In the genomic region with DNA sequence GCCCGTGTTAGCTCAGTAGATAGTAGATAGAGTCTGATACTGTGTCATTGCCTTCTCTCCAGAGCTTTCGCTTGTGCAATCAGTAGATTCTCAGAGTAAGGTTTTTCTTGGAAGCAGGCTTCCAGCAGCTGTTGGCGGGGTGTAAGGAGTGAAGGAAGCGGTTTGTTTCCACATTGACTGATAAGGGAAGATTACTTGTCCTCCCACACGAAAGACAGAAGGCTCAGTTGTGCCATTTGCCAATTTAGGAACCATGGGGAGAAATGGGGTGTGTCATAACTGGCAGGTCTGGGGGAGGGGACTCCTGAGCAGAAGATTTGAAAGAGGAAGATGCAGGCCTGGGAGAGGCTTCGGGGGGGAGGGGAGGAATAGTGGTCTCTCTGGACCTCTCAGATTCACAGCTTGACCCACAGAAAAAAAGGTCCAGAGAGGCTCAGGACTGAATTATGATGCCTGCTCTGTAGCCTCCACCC, we compare ENCODE assay signal across 9 mouse cellular contexts. TPM values are rescaled to one million over a fixed set of nuclear protein-coding genes. Genes with fewer than 3 reads are reported as not detected.
DNase-seq lines count a peak whose midpoint lies in the region; ATAC-seq and TF ChIP-seq lines count a peak whose summit lies in the region.
"Had no signal": no experiment of that assay in that cellular context is flagged by ENCODE, and none has a peak within 500 bp of the region (broad histone marks: within the 10 kb centered on the region; RNA-seq: fewer than 3 reads in every experiment).

No protein-coding gene starts in this region.

- TF ChIP-seq POLR2A in embryonic fibroblast, embryonic 13.5 days (IDR thresholded peaks at IDR 0.05; ENCODE audit: low read depth, low read length) = no peak

- H3K4me2 ChIP-seq in intestine, embryonic 16.5 days (ENCODE audit: low read depth, low read length) = peak overlapping the region; percentile 26; the same call in 1 of the 2 replicates
- peak overlapping the region; percentile 17; the same call in 1 of the 2 replicates for H3K4me2 ChIP-seq in lung, embryonic 15.5 days
- peak overlapping the region; percentile 11 for H3K4me2 ChIP-seq in stomach, postnatal 0 days (replicated peaks; ENCODE audit: low read depth)
- no peak overlapping the region for H3K4me2 ChIP-seq in midbrain, embryonic 13.5 days (replicated peaks)
- H3K4me2 ChIP-seq: limb, embryonic 12.5 days had no signal

- H3K9me3 ChIP-seq in intestine, embryonic 16.5 days (ENCODE audit: control insufficient read depth, low read length) = 0 out of 2 replicates have a peak, but pooled peaks cover 2% of the 10 kb centered on the region
- no peaks in the 10 kb centered on the region for H3K9me3 ChIP-seq in lung, embryonic 15.5 days
- H3K9me3 ChIP-seq in stomach, postnatal 0 days (ENCODE audit: control insufficient read depth, low read length) = no peaks in the 10 kb centered on the region
- H3K9me3 ChIP-seq in midbrain, embryonic 13.5 days = no peaks in the 10 kb centered on the region
- H3K9me3 ChIP-seq: limb, embryonic 12.5 days had no signal

- H3K27ac ChIP-seq in embryonic fibroblast, embryonic 13.5 days (ENCODE audit: insufficient read depth, low read length) = peak overlapping the region; percentile 66; the same call in 1 of the 2 replicates
- H3K27ac ChIP-seq in intestine, embryonic 16.5 days (ENCODE audit: low read length) = 0 out of 2 replicates have a peak overlapping the region, but pooled peaks have one; percentile 55
- peak overlapping the region; percentile 65 for H3K27ac ChIP-seq in lung, embryonic 15.5 days
- peak overlapping the region; percentile 77 for H3K27ac ChIP-seq in stomach, postnatal 0 days (replicated peaks)
- no peak overlapping the region for H3K27ac ChIP-seq in midbrain, embryonic 13.5 days
- H3K27ac ChIP-seq: limb, embryonic 12.5 days had no signal

- no peak for TF ChIP-seq CTCF in embryonic fibroblast, embryonic 13.5 days (IDR thresholded peaks at IDR 0.05; ENCODE audit: borderline replicate concordance, insufficient read depth, low read length)
- no peak for TF ChIP-seq CTCF in stomach, postnatal 0 days (IDR thresholded peaks at IDR 0.05; ENCODE audit: low read depth)

- H3K27me3 ChIP-seq in intestine, embryonic 16.5 days (replicated peaks; ENCODE audit: control insufficient read depth, insufficient read depth, low read length) = no peaks in the 10 kb centered on the region
- no peaks in the 10 kb centered on the region for H3K27me3 ChIP-seq in lung, embryonic 15.5 days
- no peaks in the 10 kb centered on the region for H3K27me3 ChIP-seq in stomach, postnatal 0 days (ENCODE audit: control insufficient read depth, insufficient read depth, low read length)
- H3K27me3 ChIP-seq in midbrain, embryonic 13.5 days = no peaks in the 10 kb centered on the region
- H3K27me3 ChIP-seq: limb, embryonic 12.5 days had no signal

- 38% methylated on average over 6 of the region's 6 CpGs for WGBS in intestine, embryonic 16.5 days
- 26% methylated on average over 6 of the region's 6 CpGs for WGBS in lung, embryonic 15.5 days
- 33% methylated on average over 6 of the region's 6 CpGs for whole genome bisulfite sequencing in stomach, postnatal 0 days
- 70% methylated on average over 6 of the region's 6 CpGs for WGBS in midbrain, embryonic 13.5 days

- peak; percentile 50 to 61 for DNase-seq in layer of hippocampus, adult 18-20 months (ENCODE audit: low spot score in 2 of 2)
- DNase-seq in layer of hippocampus, adult 9-10 months (ENCODE audit: low spot score) = no peak
- no peak for DNase-seq in stomach, postnatal 0 days (ENCODE audit: low spot score)
- no peak for DNase-seq in retina, embryonic 14.5 days (ENCODE audit: low spot score)

- no peak overlapping the region for H3K9ac ChIP-seq in intestine, embryonic 16.5 days (ENCODE audit: low read depth, low read length)
- no peak overlapping the region for H3K9ac ChIP-seq in lung, embryonic 15.5 days
- no peak overlapping the region for H3K9ac ChIP-seq in stomach, postnatal 0 days (ENCODE audit: low read length)
- H3K9ac ChIP-seq in midbrain, embryonic 13.5 days (replicated peaks) = no peak overlapping the region
- H3K9ac ChIP-seq: limb, embryonic 12.5 days had no signal

- TF ChIP-seq EP300 in stomach, postnatal 0 days (optimal IDR thresholded peaks at IDR 0.05) = no peak

- H3K4me1 ChIP-seq in embryonic fibroblast, embryonic 13.5 days (ENCODE audit: control insufficient read depth, insufficient read depth, low read length) = no peaks in the 10 kb centered on the region
- H3K4me1 ChIP-seq in intestine, embryonic 16.5 days (ENCODE audit: control insufficient read depth, insufficient read depth, low read length) = peaks cover 6% of the 10 kb centered on the region
- H3K4me1 ChIP-seq in lung, embryonic 15.5 days = peaks cover 15% of the 10 kb centered on the region
- H3K4me1 ChIP-seq in stomach, postnatal 0 days (replicated peaks; ENCODE audit: control insufficient read depth, insufficient read depth) = no peaks in the 10 kb centered on the region
- H3K4me1 ChIP-seq in midbrain, embryonic 13.5 days (replicated peaks) = no peaks in the 10 kb centered on the region
- H3K4me1 ChIP-seq: limb, embryonic 12.5 days had no signal

- no peak for ATAC-seq in intestine, embryonic 16.5 days
- ATAC-seq in lung, embryonic 15.5 days (ENCODE audit: borderline replicate concordance, extremely low read depth, low FRiP score, low TSS enrichment) = peak; percentile 78
- ATAC-seq in stomach, postnatal 0 days (ENCODE audit: low FRiP score, low TSS enrichment) = peak; percentile 64; the same call in 1 of the 2 replicates
- no peak for ATAC-seq in midbrain, embryonic 13.5 days

- no peak overlapping the region for H3K4me3 ChIP-seq in embryonic fibroblast, embryonic 13.5 days (ENCODE audit: insufficient read depth, low read length)
- H3K4me3 ChIP-seq in intestine, embryonic 16.5 days (ENCODE audit: low read length) = no peak overlapping the region
- no peak overlapping the region for H3K4me3 ChIP-seq in lung, embryonic 15.5 days
- H3K4me3 ChIP-seq in stomach, postnatal 0 days (ENCODE audit: low read depth, low read length) = no peak overlapping the region
- H3K4me3 ChIP-seq in midbrain, embryonic 13.5 days (replicated peaks) = no peak overlapping the region
- H3K4me3 ChIP-seq: limb, embryonic 12.5 days had no signal

- H3K36me3 ChIP-seq in intestine, embryonic 16.5 days (ENCODE audit: control insufficient read depth, insufficient read depth, low read length) = no peaks in the 10 kb centered on the region
- H3K36me3 ChIP-seq in lung, embryonic 15.5 days = no peaks in the 10 kb centered on the region
- no peaks in the 10 kb centered on the region for H3K36me3 ChIP-seq in stomach, postnatal 0 days (ENCODE audit: control insufficient read depth, insufficient read depth, low read length)
- H3K36me3 ChIP-seq in midbrain, embryonic 13.5 days = 0 out of 2 replicates have a peak, but pooled peaks cover 5% of the 10 kb centered on the region

RNA-seq across cellular contexts. Expression of a gene that starts 11.6 kb away (rescaled TPM):
- total RNA-seq in layer of hippocampus, adult 18-20 months (2021) = 10 to 100 TPM; 91.6 to 95.1 TPM
- 16.3 and 23.3 TPM in 2 replicates for polyA plus RNA-seq in embryonic fibroblast, embryonic 13.5 days (2011; ENCODE audit: insufficient read length, low read depth, missing spikeins)
- 48.9 and 56.6 TPM in 2 replicates for polyA plus RNA-seq in intestine, embryonic 16.5 days (2015; fragmentation: Nextera tagmentation; extraction: Ambion mirVana)
- polyA plus RNA-seq in lung, embryonic 15.5 days (2015; fragmentation: Nextera tagmentation; extraction: Ambion mirVana) = 64.7 and 68.5 TPM in 2 replicates
- 116 TPM in 2 replicates for polyA plus RNA-seq in stomach, postnatal 0 days (2015; fragmentation: Nextera tagmentation; extraction: Ambion mirVana)
- 82.2 and 99.1 TPM in 2 replicates for polyA plus RNA-seq in midbrain, embryonic 13.5 days (2015; fragmentation: Nextera tagmentation; extraction: Ambion mirVana)

RNA-seq across cellular contexts. Expression of a gene that starts 12.1 kb away (rescaled TPM):
- 1 to 10 TPM; 5.4 to 6.7 TPM for total RNA-seq in layer of hippocampus, adult 18-20 months (2021)
- 1.3 and 3.4 TPM in 2 replicates for polyA plus RNA-seq in embryonic fibroblast, embryonic 13.5 days (2011; ENCODE audit: insufficient read length, low read depth, missing spikeins)
- 4.2 and 4.5 TPM in 2 replicates for polyA plus RNA-seq in intestine, embryonic 16.5 days (2015; fragmentation: Nextera tagmentation; extraction: Ambion mirVana)
- polyA plus RNA-seq in lung, embryonic 15.5 days (2015; fragmentation: Nextera tagmentation; extraction: Ambion mirVana) = 3.7 and 4.0 TPM in 2 replicates
- polyA plus RNA-seq in stomach, postnatal 0 days (2015; fragmentation: Nextera tagmentation; extraction: Ambion mirVana) = 6.1 and 6.3 TPM in 2 replicates
- 5.9 and 6.3 TPM in 2 replicates for polyA plus RNA-seq in midbrain, embryonic 13.5 days (2015; fragmentation: Nextera tagmentation; extraction: Ambion mirVana)

Comparison
In these comparisons a context has a peak if more than half of its experiments do, and no peak if none do; other contexts are left out.
1. DNase-seq: peak in layer of hippocampus, adult 18-20 months (2 of 2); none in layer of hippocampus, adult 9-10 months (single experiment), stomach, postnatal 0 days (single experiment) and retina, embryonic 14.5 days (single experiment).
2. ATAC-seq: peak in lung, embryonic 15.5 days (single experiment) and stomach, postnatal 0 days (single experiment); none in intestine, embryonic 16.5 days (single experiment) and midbrain, embryonic 13.5 days (single experiment).